Mouse (Mus musculus) small intestine, adult 2 months (tissue): ENCODE results near the gene Rnf225.

Experiments
- CTCF ChIP-seq: fragments of 200-500 bp; IDR thresholded peaks from 2 replicates; pipeline ENCODE4 v1.5.1; 2012; ENCODE audit warnings: low read depth, mild to moderate bottlenecking, control low read depth, inconsistent platforms, low read length, moderate library complexity, mixed read lengths; ENCODE audit not compliant: insufficient replicate concordance, insufficient read length; ENCODE audit errors: extremely low read depth
- POLR2A ChIP-seq: fragments of 200-500 bp; IDR thresholded peaks from 2 replicates; pipeline ENCODE4 v1.6.1; 2012; ENCODE audit warnings: low read depth, mild to moderate bottlenecking, control low read depth, inconsistent platforms, low read length, moderate library complexity

DNA sequence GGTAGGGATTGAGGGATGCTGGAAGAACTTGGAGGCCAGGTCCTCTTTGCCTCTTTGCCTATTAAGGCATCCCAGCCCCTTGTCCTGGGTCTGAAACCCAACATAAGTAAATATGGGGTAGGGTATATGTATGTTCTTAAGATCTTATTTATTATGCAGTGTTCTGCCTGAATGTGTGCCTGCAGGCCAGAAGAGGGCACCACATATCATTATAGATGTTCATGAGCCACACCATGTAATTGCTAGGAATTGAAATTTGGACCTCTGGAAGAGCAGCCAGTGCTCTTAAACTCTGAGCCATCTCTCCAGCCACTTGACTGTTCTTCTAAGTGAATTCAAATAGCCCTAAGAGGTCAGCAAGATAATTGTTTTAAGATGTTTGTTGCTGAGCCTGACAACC is 13.7 kb upstream of the Rnf225 start:
- TF ChIP-seq CTCF, result no peak
- TF ChIP-seq POLR2A, result no peak
